Mouse (Mus musculus) midbrain, embryonic 14.5 days (tissue): ENCODE measurements around the gene Cdhr4. TPM values are rescaled to one million over a fixed set of nuclear protein-coding genes. Genes with fewer than 3 reads are reported as not detected.
A peak's percentile ranks its signal among the peaks of the same experiment; 100 is the strongest.

Experiments
- ATAC-seq: fragments of 200-750 bp; cut with Nextera tagmentation; 2 replicates; pipeline ENCODE4 v1.8.0; 2017; ENCODE audit warnings: moderate number of reproducible peaks, moderate library complexity; ENCODE audit not compliant: low FRiP score, low TSS enrichment
- DNase-seq: peaks from one replicate; pipeline ENCODE4 v3.0.0-alpha.2; 2015
- H3K27ac ChIP-seq: fragments of 300-500 bp; sonication (generic); replicated peaks from 2 replicates; pipeline ENCODE4 v1.5.1; 2014; ENCODE audit warnings: mild to moderate bottlenecking, low read depth, low read length, moderate library complexity
- H3K27me3 ChIP-seq: fragments of 300-500 bp; sonication (generic); 2 replicates; pipeline ENCODE4 v1.6.1; 2014; ENCODE audit warnings: low read length, control low read depth, mixed read lengths; ENCODE audit not compliant: control insufficient read depth, insufficient read depth
- H3K36me3 ChIP-seq: fragments of 300-500 bp; sonication (generic); 2 replicates; pipeline ENCODE4 v1.6.1; 2014; ENCODE audit warnings: low read length, control low read depth; ENCODE audit not compliant: control insufficient read depth, insufficient read depth
- H3K4me1 ChIP-seq: fragments of 300-500 bp; sonication (generic); 2 replicates; pipeline ENCODE4 v1.6.1; 2014; ENCODE audit warnings: mild to moderate bottlenecking, antibody characterized with exemption, low read length, control low read depth; ENCODE audit not compliant: control insufficient read depth, insufficient read depth
- H3K4me2 ChIP-seq: fragments of 300-500 bp; sonication (generic); 2 replicates; pipeline ENCODE4 v1.6.1; 2014; ENCODE audit warnings: mild to moderate bottlenecking, low read length, moderate library complexity
- H3K4me3 ChIP-seq: fragments of 300-500 bp; sonication (generic); replicated peaks from 2 replicates; pipeline ENCODE4 v1.5.1; 2014; ENCODE audit warnings: low read depth, low read length
- H3K9ac ChIP-seq: fragments of 300-500 bp; sonication (generic); replicated peaks from 2 replicates; pipeline ENCODE4 v1.6.1; 2014; ENCODE audit warnings: mild to moderate bottlenecking, low read length, moderate library complexity
- H3K9me3 ChIP-seq: fragments of 300-500 bp; sonication (generic); 2 replicates; pipeline ENCODE4 v1.6.1; 2016; ENCODE audit warnings: low read length, control low read depth, mixed read lengths; ENCODE audit not compliant: control insufficient read depth
- WGBS: fragments of 180-500 bp; shearing (Covaris S2); extraction: QIAGEN DNeasy Blood & Tissue Kit; methylation state at CpG from one replicate; pipeline ENCODE4 v1.1.7; 2014; 5-methylcytosine and 5-hydroxymethylcytosine counted together
- polyA plus RNA-seq: library from polyadenylated mRNA; unstranded; fragments of >200 nt; fragmentation: Nextera tagmentation; extraction: Ambion mirVana; gene quantifications from 2 replicates; pipeline ENCODE4 v1.2.1, GENCODE M21; 2014

The Cdhr4 gene
- polyA plus RNA-seq, 1 experiment from 2014 or later = 1.2 TPM

- H3K4me2 ChIP-seq = no peak overlapping the region
- H3K9ac ChIP-seq = no peak overlapping the region
- DNase-seq (no peak), ATAC-seq (no peak)
- H3K27me3 ChIP-seq = no peaks in the 10 kb centered on the region
- 97% methylated on average over 8 of the region's 8 CpGs for WGBS
- H3K27ac ChIP-seq = no peak overlapping the region
- no peak overlapping the region for H3K4me3 ChIP-seq
- H3K36me3 ChIP-seq = peaks cover 66% of the 10 kb centered on the region
- H3K9me3 ChIP-seq = no peaks in the 10 kb centered on the region
- 0 out of 2 replicates have a peak, but pooled peaks cover 8% of the 10 kb centered on the region for H3K4me1 ChIP-seq
Observed at GRCm38 (mm10) chr9:108044751-108045492, 52.6 kb downstream of the Cdhr4 start.

- ATAC-seq (no peak), DNase-seq (no peak)
- H3K9ac ChIP-seq = no peak overlapping the region
- 87% methylated on average over 4 of the region's 4 CpGs for WGBS
- H3K27ac ChIP-seq = no peak overlapping the region
- no peak overlapping the region for H3K4me3 ChIP-seq
- H3K27me3 ChIP-seq = no peaks in the 10 kb centered on the region
- 0 out of 2 replicates have a peak, but pooled peaks cover 8% of the 10 kb centered on the region for H3K4me1 ChIP-seq
- no peaks in the 10 kb centered on the region for H3K9me3 ChIP-seq
- peaks cover 66% of the 10 kb centered on the region for H3K36me3 ChIP-seq
- no peak overlapping the region for H3K4me2 ChIP-seq
Observed at GRCm38 (mm10) chr9:108046582-108046981, 54.3 kb downstream of the Cdhr4 start.

- ATAC-seq (no peak), DNase-seq (no peak)
- Histone ChIP-seq H3K36me3 (peaks cover 62% of the 10 kb centered on the region), H3K4me2 (peak overlapping the region; percentile 95), H3K4me1 (0 out of 2 replicates have a peak, but pooled peaks cover 8% of the 10 kb centered on the region), H3K4me3 (peak overlapping the region; percentile 62), H3K9me3 (no peaks in the 10 kb centered on the region), H3K27ac (peak overlapping the region; percentile 77), H3K9ac (peak overlapping the region; percentile 68; the same call in 1 of the 2 replicates), H3K27me3 (no peaks in the 10 kb centered on the region)
- WGBS = 50% methylated on average over 17 of the region's 17 CpGs
Observed at GRCm38 (mm10) chr9:108047601-108048565, 55.6 kb downstream of the Cdhr4 start.

- peak overlapping the region; percentile 62 for H3K4me3 ChIP-seq
- peak overlapping the region; percentile 95 for H3K4me2 ChIP-seq
- no peaks in the 10 kb centered on the region for H3K27me3 ChIP-seq
- WGBS = 1% methylated on average over 19 of the region's 19 CpGs
- H3K4me1 ChIP-seq = 0 out of 2 replicates have a peak, but pooled peaks cover 8% of the 10 kb centered on the region
- peak overlapping the region; percentile 77 for H3K27ac ChIP-seq
- DNase-seq (peak; percentile 47), ATAC-seq (peak; percentile 47; the same call in 1 of the 2 replicates)
- H3K9ac ChIP-seq = peak overlapping the region; percentile 68; the same call in 1 of the 2 replicates
- no peaks in the 10 kb centered on the region for H3K9me3 ChIP-seq
- peaks cover 59% of the 10 kb centered on the region for H3K36me3 ChIP-seq
Observed at GRCm38 (mm10) chr9:108048566-108048955, 56.3 kb downstream of the Cdhr4 start.

GRCm38 (mm10) chr9:108049016-108049455 is 56.7 kb downstream of the Cdhr4 start, which contains the start of gene Gmppb:
Gmppb (plus strand) TSS chr9:108049242.
- peak within 1 kb of the TSS; percentile 95 for H3K4me2 ChIP-seq
- H3K9ac ChIP-seq = peak within 1 kb of the TSS; percentile 68
- H3K4me1 ChIP-seq = 0 out of 2 replicates have a peak, but pooled peaks cover 8% of the 10 kb centered on the region
- H3K4me3 ChIP-seq = peak within 1 kb of the TSS; percentile 62
- under 1% methylated on average over 39 of the region's 39 CpGs for WGBS
- peak within 1 kb of the TSS; percentile 77 for H3K27ac ChIP-seq
- peak; percentile 94 for ATAC-seq
- peak; percentile 98 for DNase-seq
- H3K27me3 ChIP-seq = no peaks in the 10 kb centered on the region
- H3K36me3 ChIP-seq = peaks cover 63% of the 10 kb centered on the region
- H3K9me3 ChIP-seq = no peaks in the 10 kb centered on the region

Other genes with a start within 250 kb of the Cdhr4 start
- 190 and 241 TPM in 2 replicates for gene Rbm5, start 221.5 kb upstream of the Cdhr4 start, polyA plus RNA-seq
- 72.6 and 95.5 TPM in 2 replicates for gene Rbm6, start 119.3 kb upstream of the Cdhr4 start, polyA plus RNA-seq
- gene Mon1a, start 104.3 kb upstream of the Cdhr4 start, polyA plus RNA-seq = 21.8 and 25.5 TPM in 2 replicates
- 0.58 and 0.82 TPM in 2 replicates for gene Mst1r, start 85.6 kb upstream of the Cdhr4 start, polyA plus RNA-seq
- not detected in 2 replicates for gene Actl11, start 64.0 kb upstream of the Cdhr4 start, polyA plus RNA-seq
- 16.7 and 26.1 TPM in 2 replicates for gene Camkv, start 56.8 kb upstream of the Cdhr4 start, polyA plus RNA-seq
- gene Traip, start 42.4 kb upstream of the Cdhr4 start, polyA plus RNA-seq = 10.3 and 10.4 TPM in 2 replicates
- gene Uba7, start 17.0 kb upstream of the Cdhr4 start, polyA plus RNA-seq = 2.6 and 5.0 TPM in 2 replicates
- gene Gm20661, start 9.4 kb upstream of the Cdhr4 start, polyA plus RNA-seq = 0.47 and 0.49 TPM in 2 replicates
- 12.1 and 13.3 TPM in 2 replicates for gene Inka1, start 6.6 kb upstream of the Cdhr4 start, polyA plus RNA-seq
- gene Gm20662, start 3.9 kb downstream of the Cdhr4 start, polyA plus RNA-seq = 0.72 TPM in 1 of 2 replicates, not detected in the other
- 61.1 and 64.4 TPM in 2 replicates for gene Ip6k1, start 10.0 kb downstream of the Cdhr4 start, polyA plus RNA-seq
- 14.0 and 16.7 TPM in 2 replicates for gene Gmppb, start 56.7 kb downstream of the Cdhr4 start, polyA plus RNA-seq
- gene Amigo3, start 60.7 kb downstream of the Cdhr4 start, polyA plus RNA-seq = 2.4 and 3.5 TPM in 2 replicates
- not detected in 2 replicates for gene Mst1, start 87.9 kb downstream of the Cdhr4 start, polyA plus RNA-seq
- 54.8 and 56.2 TPM in 2 replicates for gene Rnf123, start 90.8 kb downstream of the Cdhr4 start, polyA plus RNA-seq
- gene Apeh, start 102.1 kb downstream of the Cdhr4 start, polyA plus RNA-seq = 38.0 and 43.8 TPM in 2 replicates
- gene Bsn, start 197.9 kb downstream of the Cdhr4 start, polyA plus RNA-seq = 14.2 and 14.7 TPM in 2 replicates